Mouse (Mus musculus): ENCODE measurements at regions not wholly inside any gene's neighbourhood (a gene's known extent, or its start where the extent isn't known, plus 50 kb on each side); places are given as distances from the start of the nearest gene placed in this dataset.

- no peak for DNase-seq (ENCODE audit: low read depth, low spot score)
- 67% methylated on average over 7 of the region's 7 CpGs for WGBS
Observed at GRCm38 (mm10) chr2:166261065-166261464, 105.6 kb upstream of the Sulf2 start.

- 30% methylated on average over 7 of the region's 7 CpGs for WGBS
- DNase-seq (ENCODE audit: low read depth, low spot score): no peak
Observed at GRCm38 (mm10) chr2:166258771-166259180, 103.3 kb upstream of the Sulf2 start.

GRCm38 (mm10) chr2:166257666-166258065 lies 102.2 kb upstream of the Sulf2 start:
- no peak for DNase-seq (ENCODE audit: low read depth, low spot score)
- 79% methylated on average over 4 of the region's 4 CpGs for WGBS

GRCm38 (mm10) chr2:166256193-166256592 lies 100.7 kb upstream of the Sulf2 start:
- no peak for DNase-seq (ENCODE audit: low read depth, low spot score)
- 95% methylated on average over 10 of the region's 10 CpGs for WGBS

- 94% methylated on average over 6 of the region's 6 CpGs for WGBS
- no peak for DNase-seq (ENCODE audit: low read depth, low spot score)
Observed at GRCm38 (mm10) chr2:166254581-166254980, 99.1 kb upstream of the Sulf2 start.

- DNase-seq (ENCODE audit: low read depth, low spot score): no peak
- WGBS: 64% methylated on average over 3 of the region's 3 CpGs
Observed at GRCm38 (mm10) chr2:166252107-166252506, 96.6 kb upstream of the Sulf2 start.

- DNase-seq (ENCODE audit: low read depth, low spot score): no peak
- WGBS: 66% methylated on average over 5 of the region's 5 CpGs
Observed at GRCm38 (mm10) chr2:166251421-166251820, 96.0 kb upstream of the Sulf2 start.

- 78% methylated on average over 10 of the region's 10 CpGs for WGBS
- no peak for DNase-seq (ENCODE audit: low read depth, low spot score)
Observed at GRCm38 (mm10) chr2:166250571-166250970, 95.1 kb upstream of the Sulf2 start.

GRCm38 (mm10) chr2:166249338-166249950 lies 94.0 kb upstream of the Sulf2 start:
- no peak for DNase-seq (ENCODE audit: low read depth, low spot score)
- 24% methylated on average over 7 of the region's 7 CpGs for WGBS

- WGBS: 74% methylated on average over 17 of the region's 17 CpGs
Observed at GRCm38 (mm10) chr2:166246401-166247189, 91.1 kb upstream of the Sulf2 start.

GRCm38 (mm10) chr2:166245219-166245618 lies 89.8 kb upstream of the Sulf2 start:
- DNase-seq (ENCODE audit: low read depth, low spot score): no peak
- 42% methylated on average over 8 of the region's 8 CpGs for WGBS

More at GRCm38 (mm10) chr2:166246401-166247189, 91.1 kb upstream of the Sulf2 start:
- DNase-seq (ENCODE audit: low read depth, low spot score): no peak

- no peak for DNase-seq (ENCODE audit: low read depth, low spot score)
- 72% methylated on average over 14 of the region's 14 CpGs for WGBS
Observed at GRCm38 (mm10) chr2:166242786-166243521, 87.5 kb upstream of the Sulf2 start.

- no peak for DNase-seq (ENCODE audit: low read depth, low spot score)
- WGBS: 92% methylated on average over 3 of the region's 3 CpGs
Observed at GRCm38 (mm10) chr2:166241310-166241709, 85.8 kb upstream of the Sulf2 start.

GRCm38 (mm10) chr2:166240056-166240455 lies 84.6 kb upstream of the Sulf2 start:
- DNase-seq (ENCODE audit: low read depth, low spot score): no peak
- 82% methylated on average over 4 of the region's 4 CpGs for WGBS

GRCm38 (mm10) chr2:166237554-166238269 lies 82.2 kb upstream of the Sulf2 start:
- WGBS: 51% methylated on average over 13 of the region's 13 CpGs
- DNase-seq (ENCODE audit: low read depth, low spot score): no peak

GRCm38 (mm10) chr2:166236102-166236501 lies 80.6 kb upstream of the Sulf2 start:
- no peak for DNase-seq (ENCODE audit: low read depth, low spot score)
- WGBS: 69% methylated on average over 5 of the region's 5 CpGs

- no peak for DNase-seq (ENCODE audit: low read depth, low spot score)
- WGBS: 75% methylated on average over 7 of the region's 7 CpGs
Observed at GRCm38 (mm10) chr2:166234579-166235212, 79.2 kb upstream of the Sulf2 start.

GRCm38 (mm10) chr2:166233246-166233645 lies 77.8 kb upstream of the Sulf2 start:
- DNase-seq (ENCODE audit: low read depth, low spot score): no peak
- 93% methylated on average over 1 of the region's 1 CpGs for WGBS

GRCm38 (mm10) chr2:166232376-166232775 lies 76.9 kb upstream of the Sulf2 start:
- DNase-seq (ENCODE audit: low read depth, low spot score): no peak
- WGBS: 56% methylated on average over 3 of the region's 3 CpGs

Data from large intestine, adult 2 months (tissue).